9 mouse cellular contexts compared by ENCODE assay signal in genomic region chr7:81959704-81960103, GRCm38 (mm10). TPM values are rescaled to one million over a fixed set of nuclear protein-coding genes. Genes with fewer than 3 reads are reported as not detected.
DNase-seq lines count a peak whose midpoint lies in the region; ATAC-seq and TF ChIP-seq lines count a peak whose summit lies in the region.
"Had no signal": no experiment of that assay in that cellular context is flagged by ENCODE, and none has a peak within 500 bp of the region (broad histone marks: within the 10 kb centered on the region; RNA-seq: fewer than 3 reads in every experiment).

No protein-coding gene starts in this region.

- no peaks in the 10 kb centered on the region for H3K36me3 ChIP-seq in MEL (ENCODE audit: control insufficient read depth in 1 of 2, insufficient read depth in 2 of 2, low read length in 2 of 2)
- no peaks in the 10 kb centered on the region for H3K36me3 ChIP-seq in heart, postnatal 0 days (replicated peaks; ENCODE audit: control insufficient read depth, insufficient read depth, low read length)
- H3K36me3 ChIP-seq in limb, embryonic 14.5 days (ENCODE audit: control insufficient read depth, insufficient read depth, low read length) = no peaks in the 10 kb centered on the region
- H3K36me3 ChIP-seq: midbrain, embryonic 12.5 days had no signal

- H3K4me2 ChIP-seq in heart, postnatal 0 days (ENCODE audit: low read depth, low read length) = no peak overlapping the region
- H3K4me2 ChIP-seq in limb, embryonic 14.5 days (replicated peaks; ENCODE audit: low read depth, low read length, severe bottlenecking) = no peak overlapping the region
- H3K4me2 ChIP-seq: midbrain, embryonic 12.5 days had no signal

- no peak overlapping the region for H3K4me3 ChIP-seq in MEL (ENCODE audit: control insufficient read depth in 1 of 2, insufficient read depth in 1 of 2, low read depth in 2 of 2, low read length in 2 of 2)
- H3K4me3 ChIP-seq in bone marrow, adult 2 months (replicated peaks; ENCODE audit: control insufficient read depth, low read depth, low read length) = no peak overlapping the region
- H3K4me3 ChIP-seq in heart, postnatal 0 days (ENCODE audit: low read depth, low read length) = no peak overlapping the region
- H3K4me3 ChIP-seq in limb, embryonic 14.5 days (replicated peaks; ENCODE audit: low read length) = no peak overlapping the region
- H3K4me3 ChIP-seq: midbrain, embryonic 12.5 days had no signal

- WGBS in bone marrow, adult 2 months = 2% methylated on average over 3 of the region's 3 CpGs
- 3% methylated on average over 3 of the region's 3 CpGs for WGBS in heart, postnatal 0 days
- 0% methylated on average over 3 of the region's 3 CpGs for WGBS in limb, embryonic 14.5 days

- H3K9ac ChIP-seq in MEL (ENCODE audit: control insufficient read depth, low read depth, low read length, poor library complexity, severe bottlenecking) = no peak overlapping the region
- H3K9ac ChIP-seq in heart, postnatal 0 days (replicated peaks; ENCODE audit: low read depth, low read length) = no peak overlapping the region
- H3K9ac ChIP-seq in limb, embryonic 14.5 days (ENCODE audit: low read depth, low read length, severe bottlenecking) = no peak overlapping the region
- H3K9ac ChIP-seq: midbrain, embryonic 12.5 days had no signal

- H3K27me3 ChIP-seq in MEL (ENCODE audit: control insufficient read depth in 1 of 2, insufficient read depth in 2 of 2, low read length in 2 of 2) = no peaks in the 10 kb centered on the region
- 0 out of 2 replicates have a peak, but pooled peaks cover 5% of the 10 kb centered on the region for H3K27me3 ChIP-seq in heart, postnatal 0 days (ENCODE audit: control insufficient read depth, insufficient read depth, low read length)
- H3K27me3 ChIP-seq in limb, embryonic 14.5 days (ENCODE audit: control insufficient read depth, insufficient read depth, low read length) = no peaks in the 10 kb centered on the region

- no peak for TF ChIP-seq POLR2A in MEL (IDR thresholded peaks at IDR 0.05; ENCODE audit: control insufficient read depth in 1 of 2, insufficient read depth in 1 of 2, low read depth in 1 of 2, low read length in 2 of 2, poor library complexity in 1 of 2)
- TF ChIP-seq POLR2A in bone marrow, adult 2 months (IDR thresholded peaks at IDR 0.05; ENCODE audit: borderline replicate concordance, control insufficient read depth, low read depth, low read length) = no peak
- no peak for TF ChIP-seq POLR2A in limb, embryonic 14.5 days (IDR thresholded peaks at IDR 0.05; ENCODE audit: borderline replicate concordance, extremely low read depth, insufficient read depth, insufficient read length)

- H3K9me3 ChIP-seq in MEL (replicated peaks; ENCODE audit: insufficient read depth, low read length) = no peaks in the 10 kb centered on the region
- no peaks in the 10 kb centered on the region for H3K9me3 ChIP-seq in heart, postnatal 0 days (replicated peaks; ENCODE audit: control insufficient read depth, low read length)
- no peaks in the 10 kb centered on the region for H3K9me3 ChIP-seq in limb, embryonic 14.5 days (ENCODE audit: control insufficient read depth, low read length)
- H3K9me3 ChIP-seq: midbrain, embryonic 12.5 days had no signal

- no peak for ATAC-seq in heart, postnatal 0 days (ENCODE audit: insufficient read depth, low read depth)
- ATAC-seq in limb, embryonic 14.5 days (ENCODE audit: low FRiP score, low read depth) = peak; percentile 47; the same call in 1 of the 2 replicates

- no peak overlapping the region for H3K27ac ChIP-seq in MEL (ENCODE audit: control insufficient read depth, low read depth, low read length)
- H3K27ac ChIP-seq in bone marrow, adult 2 months (ENCODE audit: control insufficient read depth, insufficient read depth, low read depth, low read length, poor library complexity) = no peak overlapping the region
- H3K27ac ChIP-seq in heart, postnatal 0 days (ENCODE audit: low read depth) = no peak overlapping the region
- H3K27ac ChIP-seq in limb, embryonic 14.5 days (replicated peaks; ENCODE audit: low read depth, low read length) = no peak overlapping the region
- H3K27ac ChIP-seq: midbrain, embryonic 12.5 days had no signal

- DNase-seq in left cerebral cortex, postnatal 14 days (ENCODE audit: low spot score in 2 of 2) = peak; percentile 54
- no peak for DNase-seq in left cerebral cortex, postnatal 4 days
- peak; percentile 36 for DNase-seq in MEL (ENCODE audit: low read depth, low spot score)
- DNase-seq in heart, postnatal 0 days (ENCODE audit: low spot score) = peak; percentile 70
- peak; percentile 44 for DNase-seq in limb, embryonic 14.5 days (ENCODE audit: low spot score)
- peak; percentile 21 for DNase-seq in skeletal muscle tissue, adult 2 months (ENCODE audit: low read depth, low spot score)
- no peak for DNase-seq in urinary bladder, adult 18-20 months (ENCODE audit: low spot score in 2 of 2)

- no peaks in the 10 kb centered on the region for H3K4me1 ChIP-seq in MEL (ENCODE audit: control insufficient read depth in 1 of 2, insufficient read depth in 2 of 2, low read length in 2 of 2)
- no peaks in the 10 kb centered on the region for H3K4me1 ChIP-seq in bone marrow, adult 2 months (ENCODE audit: control insufficient read depth, insufficient read depth, low read length)
- no peaks in the 10 kb centered on the region for H3K4me1 ChIP-seq in heart, postnatal 0 days (ENCODE audit: control insufficient read depth, insufficient read depth)
- H3K4me1 ChIP-seq in limb, embryonic 14.5 days (ENCODE audit: control insufficient read depth, insufficient read depth, low read length) = no peaks in the 10 kb centered on the region
- H3K4me1 ChIP-seq: midbrain, embryonic 12.5 days had no signal

- TF ChIP-seq RAD21 in MEL (IDR thresholded peaks at IDR 0.05; ENCODE audit: low read depth, low read length) = peak; percentile 49

- TF ChIP-seq CTCF in MEL (IDR thresholded peaks at IDR 0.05 in 2 of 3, conservative IDR thresholded peaks at IDR 0.05 in 1 of 3; ENCODE audit: control insufficient read depth in 1 of 3, insufficient read depth in 1 of 3, low read depth in 2 of 3, low read length in 3 of 3, poor library complexity in 1 of 3, severe bottlenecking in 1 of 3) = peak; percentile 8 to 67 (median 49); a peak in 4 of 6 replicates
- TF ChIP-seq CTCF in bone marrow, adult 2 months (IDR thresholded peaks at IDR 0.05; ENCODE audit: control insufficient read depth, insufficient read depth, low read length) = 0 out of 2 replicates have a peak, but pooled peaks have one; percentile 7
- peak; percentile 80 for TF ChIP-seq CTCF in heart, postnatal 0 days (IDR thresholded peaks at IDR 0.05; ENCODE audit: low read depth)

- TF ChIP-seq EP300 in MEL (IDR thresholded peaks at IDR 0.05; ENCODE audit: low read depth in 1 of 2, low read length in 2 of 2) = no peak
- no peak for TF ChIP-seq EP300 in heart, postnatal 0 days (IDR thresholded peaks at IDR 0.05; ENCODE audit: low read depth)

- no peaks in the 10 kb centered on the region for H3K79me2 ChIP-seq in MEL (ENCODE audit: control insufficient read depth, insufficient read depth, low read length, poor library complexity)

- intact Hi-C loops in left cerebral cortex, postnatal 14 days (cut with DNase I) = loop anchor here (1.0 to 5.0 kb wide), 4 partner anchors 92 to 313 kb away; partner anchors contain the start of gene 3110040N11Rik
- intact Hi-C loops in left cerebral cortex, postnatal 4 days (cut with DNase I) = loop anchor here (1.0 to 5.0 kb wide), 2 partner anchors 160 to 313 kb away; no protein-coding TSS in a partner anchor

TF ChIP-seq in MEL, 35 proteins besides CTCF, POLR2A, EP300 and RAD21 (continues in another document):
- TF ChIP-seq KAT2A (conservative IDR thresholded peaks at IDR 0.05; ENCODE audit: low read depth, low read length) = no peak
- no peak for TF ChIP-seq POLR2AphosphoS5 (IDR thresholded peaks at IDR 0.05; ENCODE audit: borderline replicate concordance, low read depth, low read length)
- TF ChIP-seq E2F4 (IDR thresholded peaks at IDR 0.05; ENCODE audit: borderline replicate concordance, low read depth, low read length) = no peak
- 0 out of 2 replicates have a peak, but pooled peaks have one; percentile 5 for TF ChIP-seq ZC3H11A (IDR thresholded peaks at IDR 0.05; ENCODE audit: low read depth, low read length)
- no peak for TF ChIP-seq ZNF384 (IDR thresholded peaks at IDR 0.05; ENCODE audit: low read depth, low read length)
- no peak for TF ChIP-seq MAZ (IDR thresholded peaks at IDR 0.05; ENCODE audit: low read depth, low read length)
- TF ChIP-seq ZMIZ1 (IDR thresholded peaks at IDR 0.05; ENCODE audit: low read depth, low read length) = no peak
- peak; percentile 43 for TF ChIP-seq SMC3 (IDR thresholded peaks at IDR 0.05; ENCODE audit: low read depth, low read length)
- no peak for TF ChIP-seq GATA1 (IDR thresholded peaks at IDR 0.05; ENCODE audit: low read depth, low read length)
- no peak for TF ChIP-seq ETS1 (IDR thresholded peaks at IDR 0.05; ENCODE audit: low read depth, low read length)
- TF ChIP-seq TCF12 (IDR thresholded peaks at IDR 0.05; ENCODE audit: low read depth, low read length) = no peak

RNA-seq across cellular contexts. Expression of gene Hdgfl3, which starts 25.4 kb away (rescaled TPM):
- 10 to 100 TPM; 68.7 to 72.5 TPM for total RNA-seq in left cerebral cortex, postnatal 14 days (2021)
- 100 to 1,000 TPM; 124 to 126 TPM for total RNA-seq in left cerebral cortex, postnatal 4 days (2021)
- total RNA-seq in MEL (2012; rRNA removed) = not detected in 2 replicates
- polyA plus RNA-seq in MEL (2012; ENCODE audit: insufficient read depth in 1 of 2, insufficient read length in 2 of 2, low read depth in 1 of 2, low replicate concordance in 2 of 2, missing spikeins in 1 of 2) = under 1 TPM in 1 of 2 experiments, not detected in 1; 0.26 TPM
- polyA plus RNA-seq in bone marrow, adult 2 months (2011; ENCODE audit: insufficient read depth, insufficient read length, low replicate concordance, missing spikeins) = 1.1 and 1.4 TPM in 2 replicates
- 10.2 and 16.1 TPM in 2 replicates for total RNA-seq in heart, postnatal 0 days (2014; rRNA removed; ENCODE audit: low replicate concordance)
- 7.1 and 7.3 TPM in 2 replicates for polyA plus RNA-seq in heart, postnatal 0 days (2015; fragmentation: Nextera tagmentation; extraction: Ambion mirVana)
- polyA plus RNA-seq in limb, embryonic 14.5 days (2012; rRNA removed) = 17.9 and 18.2 TPM in 2 replicates
- polyA plus RNA-seq in limb, embryonic 14.5 days (2014; fragmentation: Nextera tagmentation; extraction: Ambion mirVana) = 21.3 and 26.3 TPM in 2 replicates

RNA-seq across cellular contexts. Expression of gene Bnc1, which starts 32.4 kb away (rescaled TPM):
- total RNA-seq in left cerebral cortex, postnatal 14 days (2021) = not detected
- not detected for total RNA-seq in left cerebral cortex, postnatal 4 days (2021)
- not detected in 2 replicates for total RNA-seq in MEL (2012; rRNA removed)
- not detected for polyA plus RNA-seq in MEL (2012; ENCODE audit: insufficient read depth in 1 of 2, insufficient read length in 2 of 2, low read depth in 1 of 2, low replicate concordance in 2 of 2, missing spikeins in 1 of 2)
- not detected in 2 replicates for polyA plus RNA-seq in bone marrow, adult 2 months (2011; ENCODE audit: insufficient read depth, insufficient read length, low replicate concordance, missing spikeins)
- total RNA-seq in heart, postnatal 0 days (2014; rRNA removed; ENCODE audit: low replicate concordance) = 3.0 and 4.7 TPM in 2 replicates
- 0.95 and 1.2 TPM in 2 replicates for polyA plus RNA-seq in heart, postnatal 0 days (2015; fragmentation: Nextera tagmentation; extraction: Ambion mirVana)
- 1.9 and 2.5 TPM in 2 replicates for polyA plus RNA-seq in limb, embryonic 14.5 days (2012; rRNA removed)
- 1.8 and 2.2 TPM in 2 replicates for polyA plus RNA-seq in limb, embryonic 14.5 days (2014; fragmentation: Nextera tagmentation; extraction: Ambion mirVana)

Comparison
In these comparisons a context has a peak if more than half of its experiments do, and no peak if none do; other contexts are left out.
1. DNase-seq: peak in left cerebral cortex, postnatal 14 days (2 of 2), MEL (single experiment), heart, postnatal 0 days (single experiment), limb, embryonic 14.5 days (single experiment) and skeletal muscle tissue, adult 2 months (single experiment); none in left cerebral cortex, postnatal 4 days (single experiment) and urinary bladder, adult 18-20 months (0 of 2).
2. CTCF ChIP-seq: peak in every context shown above with its lines; median percentile 80 in heart, postnatal 0 days; 49 in MEL; 7 in bone marrow, adult 2 months.
3. RNA of gene Hdgfl3, which starts 25.4 kb away (total RNA-seq): 124 to 126 TPM in left cerebral cortex, postnatal 4 days, 68.7 to 72.5 TPM in left cerebral cortex, postnatal 14 days and 10.2 to 16.1 TPM in heart, postnatal 0 days; not detected in MEL; every median in the first group is over 10 times any median in the second.